Mouse (Mus musculus): Measurements from ENCODE around the gene Kif18a.
A peak's percentile ranks its signal among the peaks of the same experiment; 100 is the strongest.

The Kif18a gene

DNA sequence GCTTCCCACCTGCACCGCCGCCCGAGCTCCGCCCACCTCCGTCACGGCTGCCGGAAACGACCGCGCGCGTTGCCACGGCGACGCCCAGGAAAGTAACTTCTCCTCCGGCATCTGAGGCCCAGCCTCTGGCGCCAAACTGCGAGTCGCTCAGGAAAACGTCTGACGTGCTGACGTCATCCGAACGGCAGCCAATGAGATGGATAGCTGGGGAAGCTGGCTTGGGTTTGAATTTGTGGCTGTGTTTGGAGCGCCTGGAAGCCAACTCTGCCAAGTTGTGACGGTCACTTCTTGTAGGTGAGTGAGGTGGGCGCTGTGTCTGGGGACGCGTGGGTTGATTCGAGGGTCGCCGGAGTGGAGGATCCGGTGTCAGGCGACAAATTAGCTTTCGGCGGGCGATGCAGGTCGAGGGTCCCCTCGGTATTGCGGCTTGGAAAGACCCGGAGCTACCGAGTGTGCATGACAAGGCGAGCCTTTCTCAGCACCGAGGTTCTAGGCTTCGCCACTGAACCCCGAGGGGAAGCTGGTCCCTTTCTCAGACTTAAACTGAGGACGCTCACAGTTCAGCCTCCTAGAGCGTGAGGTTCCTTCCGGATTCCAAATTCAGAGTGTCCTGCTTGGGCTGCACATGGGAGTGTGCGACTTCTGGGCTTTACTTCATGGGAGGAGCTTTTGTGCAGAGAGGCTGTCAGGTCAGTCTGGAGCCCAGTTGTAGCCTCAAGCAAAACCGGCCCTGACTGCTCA lies at the start of gene Kif18a, which contains the start of gene Mettl15:
Kif18a (plus strand) TSS at position 139 of the 741 bp plus-strand sequence.
Mettl15 (minus strand) TSS at position 149 of the 741 bp plus-strand sequence.
- peak; percentile 89 to 94 for DNase-seq (ENCODE audit: low spot score in 2 of 2)

DNA sequence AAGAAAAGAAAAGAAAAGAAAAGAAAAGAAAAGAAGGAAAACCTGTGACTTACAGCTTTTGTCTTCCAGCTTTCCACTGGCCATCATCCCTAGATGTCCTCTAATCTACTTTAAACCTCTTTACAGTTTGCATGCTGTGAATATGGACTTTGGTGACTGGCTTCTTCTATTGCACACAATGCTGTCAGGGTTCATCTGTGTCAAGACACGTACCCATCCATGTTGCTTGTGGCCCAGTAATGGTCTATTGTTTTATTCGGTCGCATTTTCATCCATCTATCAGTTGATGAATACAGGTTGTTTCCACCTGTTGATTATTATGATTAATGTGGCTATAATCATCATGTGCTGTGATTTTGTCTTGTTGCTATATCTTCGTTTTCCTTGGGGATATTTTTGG lies 46.7 kb upstream of the Kif18a start:
- no peak for DNase-seq (ENCODE audit: low spot score in 2 of 2)

DNA sequence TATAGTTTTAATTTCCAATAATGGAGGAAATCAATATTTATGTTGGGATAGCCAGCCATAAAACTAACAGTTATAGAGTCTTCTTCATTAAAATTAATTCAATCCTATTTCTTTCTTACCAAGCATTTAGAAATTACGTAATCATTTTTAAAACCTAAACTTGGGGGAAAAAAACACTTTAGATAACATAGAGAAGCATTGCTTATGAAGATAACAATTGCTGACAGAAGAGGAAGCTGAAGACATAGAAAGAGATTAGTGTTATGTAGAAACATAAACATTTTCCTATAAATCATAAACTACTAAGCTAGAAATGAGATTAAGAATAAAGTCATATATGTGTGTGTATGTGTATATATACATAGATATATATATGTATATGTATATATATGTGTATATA lies 44.8 kb upstream of the Kif18a start:
- DNase-seq (ENCODE audit: low spot score in 2 of 2) = no peak

DNA sequence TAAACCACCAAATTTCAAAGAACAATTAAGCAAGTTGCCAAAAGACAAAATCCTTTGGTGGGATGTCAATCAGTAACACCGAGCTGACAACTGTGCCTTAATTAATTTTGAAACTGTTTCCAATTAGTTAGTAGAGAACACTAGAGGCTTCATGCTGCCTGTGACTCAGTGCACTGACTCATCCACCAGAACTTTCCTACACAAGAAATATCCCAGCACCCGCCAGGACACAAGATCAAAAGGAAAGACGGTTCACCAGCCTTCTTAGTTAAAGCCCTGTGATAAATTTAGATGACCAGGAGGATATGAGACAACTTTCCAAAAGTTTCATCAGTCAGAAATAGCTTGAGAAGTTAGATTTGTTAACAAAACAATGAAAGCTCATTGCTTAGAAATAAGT lies 38.6 kb upstream of the Kif18a start:
- DNase-seq (ENCODE audit: low spot score in 2 of 2) = no peak

DNA sequence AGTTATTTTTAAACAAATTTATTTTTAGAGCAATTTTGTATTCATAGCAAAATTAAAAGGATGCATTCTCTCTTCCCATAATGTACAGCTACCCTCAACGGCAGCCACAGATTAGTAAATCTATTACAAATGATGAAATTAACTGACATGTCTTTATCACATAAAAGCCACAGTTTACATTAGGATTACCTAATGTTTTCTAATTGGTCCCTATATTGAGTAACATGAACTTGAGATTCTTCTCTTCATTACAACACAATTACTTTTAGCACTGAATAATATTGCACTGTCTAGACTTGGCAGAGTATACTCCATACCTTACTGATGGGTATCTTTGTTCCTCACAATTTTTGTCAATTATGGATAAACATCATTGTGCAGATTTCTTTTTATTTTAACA lies 17.8 kb upstream of the Kif18a start:
- DNase-seq (ENCODE audit: low spot score in 2 of 2) = no peak

DNA sequence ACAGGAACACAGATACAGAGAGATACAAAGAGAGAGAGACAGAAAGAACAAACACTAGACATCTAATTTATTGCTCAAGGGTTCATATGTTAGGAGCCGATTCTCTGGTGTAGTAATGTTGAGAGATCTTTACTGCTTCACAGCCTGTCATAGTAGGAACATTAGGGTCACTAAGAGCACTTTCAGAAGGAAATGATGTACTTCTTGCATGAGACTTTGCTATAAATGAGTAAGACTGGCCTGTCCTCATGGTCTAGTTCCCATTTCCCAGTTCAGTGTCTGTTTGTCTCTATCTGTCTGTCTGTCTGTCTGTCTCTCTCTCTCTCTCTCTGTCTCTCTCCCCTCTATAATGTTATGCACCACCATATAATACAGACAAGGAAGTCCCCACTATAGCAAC lies 7.4 kb upstream of the Kif18a start:
- no peak for DNase-seq (ENCODE audit: low spot score in 2 of 2)

DNA sequence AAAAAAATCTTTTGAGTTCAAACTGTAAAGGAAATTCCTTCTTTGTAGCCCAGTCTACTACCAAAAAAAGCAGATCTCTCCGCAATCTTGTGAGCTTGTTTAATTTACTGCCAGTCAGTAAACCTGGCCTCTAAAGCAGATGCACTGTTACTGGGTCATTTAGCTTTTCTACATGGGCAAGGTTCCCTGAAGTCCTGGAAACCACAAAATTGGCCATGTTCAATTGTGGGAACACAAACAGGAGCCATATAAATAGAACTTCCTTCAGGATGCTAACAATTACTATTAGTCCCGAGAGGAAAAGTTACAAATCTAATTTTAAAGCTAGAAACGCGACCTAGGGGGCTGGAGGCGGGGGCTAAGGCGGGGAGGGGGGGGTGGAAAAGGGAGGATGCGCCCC lies 2.9 kb upstream of the Kif18a start:
- DNase-seq (ENCODE audit: low spot score in 2 of 2) = no peak

DNA sequence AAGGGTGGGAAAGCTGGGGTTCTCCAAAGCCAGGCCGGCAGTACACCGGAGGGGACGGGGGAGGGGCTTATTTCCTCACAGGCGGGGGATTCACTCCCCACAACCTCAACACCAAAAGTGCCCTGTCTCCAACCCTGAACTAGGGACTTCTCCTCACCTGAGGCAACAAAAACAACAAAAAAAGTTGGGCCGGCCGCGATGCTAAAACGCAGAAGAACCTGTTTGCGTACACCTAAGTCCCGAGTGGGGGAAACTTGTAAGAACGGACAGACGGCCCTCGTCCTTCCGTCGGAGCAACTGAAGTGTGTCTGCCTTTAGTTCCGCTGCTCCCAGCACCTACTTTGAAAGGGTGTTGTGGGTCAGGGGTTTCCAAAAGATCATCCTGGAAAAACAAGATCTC lies 2.5 kb upstream of the Kif18a start:
- peak; percentile 31 to 47 for DNase-seq (ENCODE audit: low spot score in 2 of 2)

DNA sequence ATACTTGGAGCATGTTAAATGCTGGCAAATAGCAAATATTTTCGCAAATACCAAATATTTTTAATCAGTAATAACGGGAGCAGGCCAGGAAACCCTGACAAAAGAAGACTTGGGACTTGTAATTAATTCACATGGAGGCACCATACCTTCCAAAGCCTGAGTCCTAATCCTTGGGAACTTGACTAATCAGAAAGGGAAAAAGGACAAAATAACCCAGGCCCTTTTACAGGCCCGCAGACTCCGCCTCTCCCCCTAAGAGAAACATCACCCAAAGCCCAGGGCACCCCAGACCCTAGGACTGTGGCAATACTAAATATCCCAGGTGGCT lies 302 bp upstream of the Kif18a start:
- DNase-seq (ENCODE audit: low spot score in 2 of 2) = no peak

DNA sequence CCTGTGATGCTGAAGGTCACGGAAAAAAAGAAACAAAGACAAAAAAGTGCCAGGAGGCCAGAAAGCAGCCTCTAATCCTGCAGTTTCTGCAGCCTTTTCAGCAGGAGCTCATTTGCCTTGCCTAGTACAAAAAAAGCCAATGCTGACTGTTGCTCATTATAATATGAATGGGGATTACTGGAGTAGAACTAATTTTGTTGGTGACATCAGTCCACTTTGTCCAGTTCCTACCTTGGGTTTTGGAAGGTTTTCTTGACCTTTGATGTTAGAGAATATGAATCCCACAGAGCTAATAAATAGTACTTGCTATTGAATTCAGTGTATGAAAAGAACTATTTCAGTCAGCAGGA lies 778 bp downstream of the Kif18a start:
- no peak for DNase-seq (ENCODE audit: low spot score in 2 of 2)

DNA sequence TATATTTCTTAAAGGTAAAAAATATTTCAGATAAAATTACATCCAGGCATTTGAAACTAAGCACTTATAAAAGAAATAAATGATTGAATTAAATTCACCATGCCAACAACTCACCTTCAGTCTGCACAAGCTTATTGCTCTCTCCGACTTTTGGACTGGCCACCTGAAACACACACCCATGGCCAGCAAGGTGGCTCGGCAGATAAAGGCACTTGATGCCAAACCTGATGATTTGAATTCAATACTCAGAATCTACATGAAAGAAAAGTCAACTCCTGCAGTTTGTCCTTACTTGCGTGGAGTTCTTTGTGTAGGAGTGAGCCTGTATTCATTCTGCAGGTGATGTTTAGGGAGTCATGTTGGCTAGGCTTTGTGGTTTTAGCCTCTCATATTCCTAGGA lies 3.6 kb downstream of the Kif18a start:
- no peak for DNase-seq (ENCODE audit: low spot score in 2 of 2)

DNA sequence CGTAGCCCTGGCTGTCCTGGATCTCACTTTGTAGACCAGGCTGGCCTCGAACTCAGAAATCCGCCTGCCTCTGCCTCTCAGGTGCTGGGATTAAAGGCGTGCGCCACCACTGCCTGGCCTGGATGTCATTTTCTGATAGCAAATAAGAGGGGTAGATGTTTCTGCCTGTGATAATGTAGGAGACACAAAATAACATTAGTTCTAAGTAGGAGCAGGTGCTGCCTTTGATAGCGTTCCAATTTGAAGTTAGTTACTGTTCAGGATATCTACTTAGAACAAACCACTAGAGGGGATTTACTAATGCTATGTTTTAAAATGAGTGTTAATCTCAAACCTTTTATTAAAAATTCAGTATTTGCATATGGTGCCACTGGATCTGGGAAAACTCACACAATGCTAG lies 8.8 kb downstream of the Kif18a start:
- no peak for DNase-seq (ENCODE audit: low spot score in 2 of 2)

DNA sequence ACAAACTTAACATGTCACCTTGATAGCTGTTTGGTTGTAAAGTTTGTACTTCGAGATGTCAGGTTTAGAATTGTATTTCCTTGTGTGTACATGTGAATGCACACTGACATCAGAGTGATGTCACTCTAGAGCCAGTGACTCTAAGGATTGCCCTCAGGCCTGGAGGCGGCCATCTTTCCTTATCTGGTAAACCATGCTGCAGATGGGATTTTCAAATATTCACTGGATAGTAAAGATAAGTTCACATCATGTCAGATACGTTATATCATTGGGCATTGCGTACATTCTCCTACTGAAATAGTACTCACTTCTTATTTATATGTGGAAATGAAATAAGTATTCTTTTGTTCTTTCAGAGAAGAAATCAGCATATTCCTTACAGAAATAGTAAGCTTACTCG lies 15.7 kb downstream of the Kif18a start:
- DNase-seq (ENCODE audit: low spot score in 2 of 2) = no peak

DNA sequence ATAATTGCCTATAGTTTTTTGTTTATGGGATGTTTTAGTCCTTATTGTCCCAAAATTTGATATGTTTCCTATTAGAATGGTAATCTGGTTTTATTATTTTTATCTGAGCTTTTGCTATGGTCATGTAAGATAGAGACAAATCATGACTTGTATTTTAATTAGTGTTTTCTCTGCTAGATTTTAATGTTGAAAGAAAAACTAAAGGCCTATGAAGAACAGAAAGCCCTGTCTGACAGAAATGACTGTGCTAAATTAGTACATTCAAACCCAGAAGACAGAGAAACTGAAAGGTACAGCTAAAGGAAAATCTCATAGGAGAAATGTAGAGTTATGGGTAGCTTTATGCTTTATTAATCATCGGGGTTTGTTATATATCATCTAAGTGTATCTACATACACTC lies 17.6 kb downstream of the Kif18a start:
- no peak for DNase-seq (ENCODE audit: low spot score in 2 of 2)

DNA sequence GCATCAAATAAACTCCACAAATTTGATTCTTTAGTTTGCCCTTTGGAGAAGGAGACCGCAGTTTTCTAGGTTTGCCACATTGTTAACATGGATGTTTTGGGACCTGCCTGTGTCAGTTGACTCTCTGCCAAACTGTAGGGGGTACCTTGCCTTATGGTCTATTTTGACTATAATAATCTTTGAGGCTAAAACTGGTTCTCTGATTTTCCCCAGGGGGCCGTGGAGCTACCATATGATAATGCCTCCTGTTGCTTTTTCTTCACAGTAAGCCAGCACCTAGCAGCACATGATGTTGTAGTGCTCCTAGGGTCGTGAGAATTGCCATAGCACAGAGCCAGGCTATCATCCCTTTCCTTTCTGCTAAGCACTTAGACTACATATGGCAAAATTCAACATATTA lies 21.7 kb downstream of the Kif18a start:
- DNase-seq (ENCODE audit: low spot score in 2 of 2) = no peak

DNA sequence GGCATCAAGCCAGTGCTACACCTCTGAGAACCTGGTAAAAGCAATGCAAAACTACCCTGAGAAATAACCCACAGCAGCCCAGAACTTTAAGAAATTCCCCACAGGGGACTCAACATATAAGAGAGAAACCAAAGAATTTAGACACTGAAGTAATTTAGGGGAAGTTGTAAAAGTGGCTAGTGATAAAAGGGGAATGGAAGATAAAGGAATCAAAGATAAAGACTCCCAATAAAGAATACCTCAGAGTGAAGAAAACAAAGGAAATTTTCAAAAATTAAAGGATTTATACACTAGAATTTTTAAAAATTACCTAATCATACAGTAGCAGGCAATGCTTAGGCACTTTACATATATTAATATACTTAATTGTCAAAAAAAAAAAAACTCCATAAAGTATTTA lies 23.1 kb downstream of the Kif18a start:
- DNase-seq (ENCODE audit: low spot score in 2 of 2) = no peak

DNA sequence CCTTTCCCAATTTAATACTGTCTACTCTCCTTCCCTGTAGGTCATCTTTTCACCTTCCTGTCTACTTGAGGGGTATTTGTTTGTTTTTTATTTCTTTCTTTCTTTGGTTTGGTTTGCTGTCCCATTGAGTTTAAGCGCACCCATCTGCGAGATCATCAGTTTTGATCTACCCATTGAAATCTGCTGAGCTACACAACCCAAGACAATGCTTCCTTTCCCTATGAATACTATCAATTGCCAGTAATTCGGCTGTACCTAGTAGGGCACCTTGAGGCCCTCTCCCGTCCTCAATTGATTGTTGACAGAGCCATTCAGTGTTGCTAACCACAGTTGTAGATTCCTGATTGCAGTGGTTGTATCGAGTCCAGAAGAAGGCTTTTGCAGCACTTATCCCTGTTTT lies 30.8 kb downstream of the Kif18a start:
- DNase-seq (ENCODE audit: low spot score in 2 of 2) = no peak

DNA sequence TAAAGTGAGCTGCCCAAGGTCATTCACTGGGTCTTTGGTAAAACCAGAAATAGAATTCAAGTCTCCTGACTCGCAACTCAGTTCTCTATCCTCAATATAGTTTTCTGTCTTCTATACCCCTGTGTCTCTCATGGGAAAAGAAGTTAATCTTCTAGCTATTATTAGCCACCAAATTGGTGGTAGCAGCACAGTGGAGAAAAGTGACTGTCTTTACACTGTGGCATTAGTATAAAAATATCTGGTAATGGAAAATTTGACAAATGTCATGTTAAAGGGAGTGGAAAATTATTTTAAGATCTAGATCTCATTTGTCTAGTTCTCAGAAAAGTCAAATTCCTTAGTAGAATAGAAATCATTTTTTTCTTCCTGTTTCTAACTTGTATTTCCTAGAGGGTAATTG lies 51.3 kb downstream of the Kif18a start:
- DNase-seq (ENCODE audit: low spot score in 2 of 2) = no peak

DNA sequence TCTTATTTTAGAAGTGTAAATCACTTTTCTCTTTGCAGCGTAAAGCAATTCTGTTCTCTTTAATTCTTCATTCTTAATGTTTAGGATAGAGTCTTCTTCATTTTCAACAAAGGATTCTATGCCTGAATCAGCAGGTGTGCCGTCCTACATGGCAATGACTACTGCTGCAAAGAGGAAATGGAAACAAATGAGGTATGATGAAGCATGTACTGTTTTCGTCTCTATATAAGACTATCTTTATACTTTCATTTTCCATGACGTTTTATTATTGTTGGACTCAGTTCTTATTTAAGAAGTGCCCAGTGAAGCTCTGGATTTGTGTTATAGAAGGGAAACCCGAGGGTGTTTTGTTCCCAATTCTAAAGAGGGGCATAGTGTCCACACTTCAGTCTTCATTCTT lies 53.7 kb downstream of the Kif18a start:
- no peak for DNase-seq (ENCODE audit: low spot score in 2 of 2)

DNA sequence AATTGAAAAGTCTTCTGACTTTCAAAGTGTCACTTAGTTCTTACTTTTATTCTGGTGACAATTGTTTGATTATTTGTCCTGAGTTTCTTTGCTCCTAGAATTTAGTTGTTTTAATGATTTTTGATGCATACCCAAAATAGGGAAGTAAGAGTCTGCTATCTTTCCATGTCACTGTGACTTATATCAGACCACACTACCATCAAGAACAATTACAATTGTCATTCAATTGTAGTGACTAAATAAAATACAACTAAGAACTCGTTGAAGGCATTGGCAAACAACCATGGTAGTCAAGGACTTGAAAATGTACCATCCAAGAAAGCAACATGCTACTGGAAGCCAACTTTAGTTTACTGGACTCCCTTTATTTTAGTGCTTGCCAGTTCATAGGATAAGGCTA lies 55.2 kb downstream of the Kif18a start:
- no peak for DNase-seq (ENCODE audit: low spot score in 2 of 2)

DNA sequence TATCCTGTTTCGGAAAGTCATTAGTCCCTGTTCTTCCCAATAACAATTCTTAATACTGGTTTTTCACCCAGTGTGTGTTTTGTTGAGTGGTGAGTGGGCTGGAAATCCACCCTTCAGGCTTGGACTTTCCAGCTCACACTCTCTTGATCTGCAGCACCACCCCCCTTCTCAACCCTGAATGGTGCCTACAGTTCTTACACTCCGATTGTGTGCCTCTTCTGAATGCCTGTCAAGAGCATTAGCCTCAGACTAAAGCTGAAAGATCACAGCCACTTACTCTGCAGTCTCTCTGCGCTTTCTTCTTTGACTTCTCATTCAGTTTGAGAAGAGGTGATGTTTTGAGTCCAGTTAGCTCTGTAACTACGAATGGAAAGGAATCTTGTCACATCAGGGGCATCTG lies 64.8 kb downstream of the Kif18a start:
- DNase-seq (ENCODE audit: low spot score in 2 of 2) = no peak

DNA sequence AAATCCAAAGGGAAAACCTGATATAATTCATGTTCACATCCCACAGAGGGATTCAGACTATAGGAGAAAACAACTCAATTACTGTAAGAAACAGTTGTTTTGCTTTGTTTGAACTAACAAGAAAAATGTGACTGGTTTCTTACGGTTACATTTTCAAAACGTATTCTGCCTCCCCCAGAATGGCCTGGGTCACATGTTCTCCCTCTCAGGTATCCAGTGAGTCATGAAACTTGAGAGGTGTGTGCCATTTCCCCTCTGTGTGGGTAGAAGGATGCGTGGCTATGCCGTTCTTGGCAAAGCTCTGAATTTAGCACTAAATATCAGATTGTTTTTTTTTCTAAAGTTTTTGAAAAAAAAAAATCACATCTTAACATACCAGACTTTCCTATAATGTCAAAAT lies 68.2 kb downstream of the Kif18a start:
- DNase-seq (ENCODE audit: low spot score in 2 of 2) = no peak

DNA sequence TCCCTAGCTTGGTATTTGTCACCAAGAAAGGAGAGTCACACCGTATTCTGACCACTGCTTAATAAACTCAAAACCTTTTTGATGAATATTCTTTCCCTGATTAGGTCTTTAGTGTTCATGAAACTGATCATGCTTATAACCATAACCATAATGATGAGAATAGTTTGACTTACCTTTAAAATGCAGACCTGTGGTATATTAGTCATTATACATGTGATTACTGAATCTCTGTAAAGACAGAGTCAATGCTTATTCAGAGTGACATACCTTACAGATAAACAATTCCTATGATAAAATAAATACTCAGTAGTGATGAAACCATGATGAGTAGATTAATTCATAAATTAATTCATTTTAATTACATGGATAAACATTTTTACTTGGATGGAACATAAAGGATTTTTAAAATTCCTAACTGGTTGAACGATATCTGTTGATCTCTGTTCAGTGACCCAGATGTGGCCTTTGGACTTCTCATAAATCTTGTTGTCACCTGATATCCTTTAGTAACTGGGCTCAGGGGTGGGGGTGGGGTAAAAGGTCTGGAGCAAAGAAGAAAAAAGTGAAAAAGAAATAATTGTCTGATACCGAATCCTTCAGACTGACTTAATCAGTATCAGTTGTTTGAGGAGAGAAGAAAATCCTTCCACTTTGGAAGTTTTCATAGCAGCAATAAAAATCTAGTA lies 78.1 kb downstream of the Kif18a start:
- DNase-seq (ENCODE audit: low spot score in 2 of 2) = no peak

DNA sequence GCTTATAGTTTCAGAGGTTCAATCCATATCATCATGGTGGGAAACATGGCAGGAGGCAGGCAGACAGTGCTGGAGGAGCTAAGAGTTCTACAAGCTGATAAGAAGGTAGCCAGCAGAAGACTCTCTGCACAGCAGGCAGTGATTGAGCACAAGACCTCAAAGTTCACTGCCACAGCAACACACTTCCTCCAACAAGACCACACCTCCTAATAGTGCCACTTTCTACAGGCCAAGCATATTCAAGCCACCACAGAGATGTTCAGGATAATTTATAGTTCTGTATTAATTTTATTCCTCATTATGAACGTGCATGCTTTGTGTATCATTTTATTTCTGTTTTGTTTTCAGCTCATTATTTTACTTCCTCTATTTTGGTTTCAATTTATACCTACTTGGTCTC lies 85.4 kb downstream of the Kif18a start:
- DNase-seq (ENCODE audit: low spot score in 2 of 2) = no peak

Data from urinary bladder, postnatal 36 days (tissue).